Mouse (Mus musculus) central nervous system, embryonic 18 days (tissue): Measurements from ENCODE around the gene Ahsa1. TPM values are rescaled to one million over a fixed set of nuclear protein-coding genes. Genes with fewer than 3 reads are reported as not detected.

Experiments
- polyA plus RNA-seq: library from polyadenylated mRNA; depleted of rRNA; stranded (reverse); fragments of >200 nt; gene quantifications from 2 replicates; pipeline ENCODE4 v1.2.3, GENCODE M21; 2012; rRNA removed

The Ahsa1 gene
- polyA plus RNA-seq = 217 and 227 TPM in 2 replicates

DNA sequence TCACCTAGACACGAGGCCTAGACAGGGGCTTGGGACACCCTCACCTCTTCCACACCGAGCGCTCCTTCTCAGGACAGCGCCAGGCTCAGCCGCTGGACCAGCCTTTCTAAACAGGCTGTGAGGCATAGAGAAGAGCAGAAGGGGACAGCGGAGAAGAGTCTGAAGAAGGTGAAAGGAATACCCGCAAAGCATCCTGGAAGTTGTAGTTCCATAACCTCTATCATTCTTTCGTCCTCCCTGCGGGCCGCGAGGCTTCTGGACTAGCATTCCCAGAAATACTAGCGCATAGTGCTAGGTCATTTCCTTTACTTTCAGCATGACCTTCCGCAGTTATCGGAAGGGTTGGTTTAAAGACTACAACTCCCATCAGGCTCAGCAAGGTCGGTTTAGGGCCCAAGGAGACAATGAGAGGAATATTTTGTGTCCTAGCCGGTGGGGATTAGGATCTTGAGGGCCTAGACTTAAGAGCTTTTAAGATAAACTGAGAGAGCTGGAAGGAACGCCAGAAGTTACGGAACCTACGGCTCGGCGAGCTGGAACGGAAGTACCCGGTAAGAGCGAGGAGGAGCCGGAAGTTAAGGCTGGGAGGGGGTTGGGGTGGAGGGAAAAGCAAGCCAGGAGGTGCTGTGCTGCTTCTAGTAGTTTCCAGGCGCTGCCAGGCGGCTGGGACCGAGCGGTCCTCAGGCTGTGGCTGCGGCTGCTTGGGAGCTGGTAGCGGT lies at the start of gene Ahsa1, which contains the start of gene Vipas39:
Ahsa1 (plus strand) TSS at position 372 of the 719 bp plus-strand sequence.
Vipas39 (minus strand) TSS at position 149 of the 719 bp plus-strand sequence.

DNA sequence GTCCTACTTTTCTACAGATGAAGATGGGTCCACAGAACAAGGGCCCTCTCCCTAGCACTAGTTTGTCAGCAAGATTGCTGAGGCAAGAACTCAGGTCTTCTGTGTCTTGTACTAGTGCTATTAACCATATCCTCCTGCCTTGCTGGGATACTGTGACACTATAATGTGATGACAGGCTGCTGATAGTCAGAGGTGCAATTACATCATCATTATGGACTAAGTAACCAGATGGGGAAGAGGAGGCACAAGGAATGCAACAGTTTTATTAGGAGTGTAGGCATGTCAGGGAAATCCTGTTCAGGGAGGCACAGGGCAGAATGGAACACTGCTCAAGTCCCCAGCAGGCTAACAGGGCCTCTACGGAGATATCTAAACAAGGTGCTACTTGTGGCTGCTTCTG lies 27.6 kb upstream of the Ahsa1 start, which contains the start of gene Noxred1:
Noxred1 (minus strand) TSS at position 101 of the 400 bp plus-strand sequence.

DNA sequence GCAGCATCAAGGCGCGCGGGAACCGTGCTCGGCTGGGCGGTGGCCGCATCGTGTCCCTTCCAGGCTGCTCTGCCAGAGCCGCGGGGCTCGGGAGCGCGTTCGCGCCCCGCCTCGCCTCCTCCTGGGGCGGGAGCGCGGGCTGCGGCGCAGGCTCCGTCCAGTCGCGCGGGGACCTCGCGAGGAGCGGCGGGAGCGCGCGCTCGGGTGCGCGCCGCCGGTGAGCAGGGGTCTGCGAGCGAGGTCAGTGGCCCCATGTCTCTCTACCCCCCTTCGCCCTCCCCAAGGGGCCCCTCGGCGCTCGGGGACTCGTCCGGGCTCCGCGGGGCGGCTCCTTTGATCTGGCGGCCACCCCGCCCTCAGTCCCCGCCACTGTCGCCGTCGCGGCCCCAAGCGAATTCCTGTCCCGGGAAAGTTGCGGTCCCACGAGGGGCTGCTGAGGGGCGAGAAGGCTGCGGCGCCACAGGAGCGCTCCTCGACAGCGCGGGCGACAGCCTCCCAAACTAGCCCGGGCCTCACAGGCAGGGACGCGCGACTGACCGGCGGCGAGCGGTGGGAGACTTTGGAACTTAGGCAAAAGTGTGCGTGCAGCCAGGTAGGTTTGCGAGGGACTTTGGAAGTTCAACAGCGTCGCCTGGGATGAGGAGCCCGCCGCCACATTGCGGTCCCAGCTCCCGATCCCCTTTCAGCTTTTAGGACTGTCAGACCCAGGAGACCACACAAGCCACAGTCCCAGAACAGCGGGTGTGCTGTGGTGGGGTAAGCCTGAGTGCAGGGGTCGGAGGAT lies 33.6 kb downstream of the Ahsa1 start, which contains the start of gene Ism2:
Ism2 (minus strand) TSS at position 49 of the 784 bp plus-strand sequence.

Other genes with a start within 250 kb of the Ahsa1 start
- gene Tmem63c, start 245.1 kb upstream of the Ahsa1 start, polyA plus RNA-seq = 28.4 and 28.9 TPM in 2 replicates
- gene Ngb, start 163.9 kb upstream of the Ahsa1 start, polyA plus RNA-seq = 6.0 and 6.8 TPM in 2 replicates
- gene Gstz1, start 119.3 kb upstream of the Ahsa1 start, polyA plus RNA-seq = 62.8 and 64.3 TPM in 2 replicates
- gene Pomt2, start 118.5 kb upstream of the Ahsa1 start, polyA plus RNA-seq = 18.9 and 20.1 TPM in 2 replicates
- 1.7 and 2.4 TPM in 2 replicates for gene Samd15, start 66.8 kb upstream of the Ahsa1 start, polyA plus RNA-seq
- gene Tmed8, start 66.0 kb upstream of the Ahsa1 start, polyA plus RNA-seq = 16.0 and 16.5 TPM in 2 replicates
- 2.2 and 2.9 TPM in 2 replicates for gene Noxred1, start 27.7 kb upstream of the Ahsa1 start, polyA plus RNA-seq
- gene Vipas39, start 223 bp upstream of the Ahsa1 start, polyA plus RNA-seq = 65.6 and 66.4 TPM in 2 replicates
- 0.65 and 1.0 TPM in 2 replicates for gene Ism2, start 33.2 kb downstream of the Ahsa1 start, polyA plus RNA-seq
- 40.1 and 46.7 TPM in 2 replicates for gene Sptlc2, start 121.9 kb downstream of the Ahsa1 start, polyA plus RNA-seq
- gene Slirp, start 177.4 kb downstream of the Ahsa1 start, polyA plus RNA-seq = 82.2 and 91.3 TPM in 2 replicates
- gene Alkbh1, start 177.5 kb downstream of the Ahsa1 start, polyA plus RNA-seq = 27.1 and 29.2 TPM in 2 replicates
- 40.6 and 45.1 TPM in 2 replicates for gene Snw1, start 205.8 kb downstream of the Ahsa1 start, polyA plus RNA-seq
- not detected in 2 replicates for gene Gm5788, start 228.2 kb downstream of the Ahsa1 start, polyA plus RNA-seq
- not detected in 2 replicates for gene Gm8300, start 247.8 kb downstream of the Ahsa1 start, polyA plus RNA-seq